Mouse (Mus musculus) cerebellum, adult 2 months (tissue): ENCODE data around the gene Znrf3.

Experiments used
- CTCF ChIP-seq: fragments of 200-500 bp; IDR thresholded peaks from 2 replicates; pipeline ENCODE4 v1.5.1; 2011; ENCODE audit warnings: low read depth, mild to moderate bottlenecking, control low read depth, low read length, moderate library complexity, borderline replicate concordance; ENCODE audit not compliant: insufficient read depth
- POLR2A ChIP-seq: fragments of 200-500 bp; IDR thresholded peaks from 2 replicates; pipeline ENCODE4 v1.6.1; 2011; ENCODE audit warnings: low read length, control low read depth, borderline replicate concordance; ENCODE audit not compliant: insufficient read depth

DNA sequence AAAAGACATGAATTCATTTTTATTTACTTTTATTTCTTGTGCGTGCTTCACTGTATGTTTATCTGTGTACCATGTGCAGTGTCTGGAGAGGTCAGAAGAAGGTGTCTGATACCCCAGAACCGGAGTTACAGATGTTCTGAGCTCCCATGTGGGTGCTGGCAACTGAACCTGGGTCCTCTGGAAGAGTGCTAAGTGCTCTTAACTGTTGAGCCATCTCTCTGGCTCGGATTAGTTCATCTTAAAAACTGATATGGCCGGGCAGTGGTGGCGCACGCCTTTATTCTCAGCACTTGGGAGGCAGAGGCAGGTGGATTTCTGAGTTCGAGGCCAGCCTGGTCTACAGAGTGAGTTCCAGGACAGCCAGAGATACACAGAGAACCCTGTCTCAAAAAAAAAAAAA is 201.4 kb downstream of the Znrf3 start:
- TF ChIP-seq POLR2A (no peak), CTCF (no peak)
